Mouse (Mus musculus): ENCODE data around the gene Rxfp4.

The Rxfp4 gene

DNA sequence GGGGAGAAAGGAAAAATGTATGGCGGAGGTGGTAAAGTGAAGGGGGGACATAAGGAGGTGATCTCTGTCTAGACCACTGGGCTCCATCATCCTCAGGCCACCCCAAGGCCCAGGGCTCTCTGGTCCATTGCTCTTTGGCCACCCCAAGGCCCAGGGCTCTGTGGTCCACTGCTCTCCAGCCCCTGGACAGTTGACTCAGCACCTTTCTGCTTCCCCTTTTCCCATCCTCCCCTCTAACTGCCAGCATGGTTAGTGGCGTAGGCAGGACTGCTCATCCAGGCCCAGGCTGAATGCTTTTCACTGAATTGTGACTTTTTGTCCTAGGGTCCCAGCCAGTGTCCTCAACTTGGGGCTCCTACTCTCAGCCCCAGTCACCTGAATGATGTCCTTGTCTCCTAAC is 25.4 kb downstream of the Rxfp4 start:
- no peak for DNase-seq

DNA sequence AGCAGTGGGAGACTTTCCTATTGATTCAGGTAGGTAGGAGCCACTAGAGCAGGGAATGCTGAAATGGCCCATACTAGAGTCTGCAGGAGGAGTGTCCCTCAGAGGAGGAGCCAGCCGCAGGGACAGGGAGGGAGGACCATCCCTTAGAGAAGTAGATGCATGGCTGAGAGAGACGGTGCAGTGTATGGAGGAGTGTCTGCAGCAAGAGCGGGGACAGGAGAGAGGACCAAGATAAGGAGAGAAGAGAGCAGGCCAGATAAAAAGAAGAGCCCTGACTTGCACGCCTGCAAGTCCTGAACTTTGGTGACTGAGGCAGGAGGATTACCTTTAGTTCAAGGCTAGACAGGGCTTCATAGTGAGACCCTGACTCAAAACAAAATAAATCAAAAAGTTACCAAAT is 25.8 kb downstream of the Rxfp4 start:
- no peak for DNase-seq

DNA sequence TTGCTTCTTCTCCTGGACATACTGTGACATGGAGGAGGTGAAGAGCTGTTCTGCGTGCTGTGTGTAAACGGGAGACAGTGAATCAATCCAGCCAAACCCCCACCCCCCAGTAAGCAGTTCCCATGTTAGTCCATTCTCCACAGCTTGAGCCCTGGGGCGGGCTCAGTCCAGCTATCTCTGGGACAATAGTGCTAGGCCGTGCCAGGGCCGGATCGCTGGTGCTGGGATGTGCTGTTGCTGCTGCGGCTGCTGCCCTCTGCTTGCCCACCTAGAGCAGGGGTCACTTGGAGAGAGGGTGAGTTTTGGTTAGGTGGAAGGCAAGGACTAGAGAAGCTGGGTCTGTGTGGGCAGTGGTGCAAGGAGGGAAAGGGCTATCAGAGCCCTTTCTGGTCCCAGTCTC is 26.6 kb downstream of the Rxfp4 start:
- DNase-seq: no peak

GRCm38 (mm10) chr3:88625531-88625930 is 27.4 kb downstream of the Rxfp4 start:
- no peak for DNase-seq

- DNase-seq: no peak
These were observed 28.0 kb downstream of the Rxfp4 start for GRCm38 (mm10) chr3:88624951-88625350.

- DNase-seq: peak; percentile 73
These were observed 28.6 kb downstream of the Rxfp4 start for GRCm38 (mm10) chr3:88624324-88624723.

DNA sequence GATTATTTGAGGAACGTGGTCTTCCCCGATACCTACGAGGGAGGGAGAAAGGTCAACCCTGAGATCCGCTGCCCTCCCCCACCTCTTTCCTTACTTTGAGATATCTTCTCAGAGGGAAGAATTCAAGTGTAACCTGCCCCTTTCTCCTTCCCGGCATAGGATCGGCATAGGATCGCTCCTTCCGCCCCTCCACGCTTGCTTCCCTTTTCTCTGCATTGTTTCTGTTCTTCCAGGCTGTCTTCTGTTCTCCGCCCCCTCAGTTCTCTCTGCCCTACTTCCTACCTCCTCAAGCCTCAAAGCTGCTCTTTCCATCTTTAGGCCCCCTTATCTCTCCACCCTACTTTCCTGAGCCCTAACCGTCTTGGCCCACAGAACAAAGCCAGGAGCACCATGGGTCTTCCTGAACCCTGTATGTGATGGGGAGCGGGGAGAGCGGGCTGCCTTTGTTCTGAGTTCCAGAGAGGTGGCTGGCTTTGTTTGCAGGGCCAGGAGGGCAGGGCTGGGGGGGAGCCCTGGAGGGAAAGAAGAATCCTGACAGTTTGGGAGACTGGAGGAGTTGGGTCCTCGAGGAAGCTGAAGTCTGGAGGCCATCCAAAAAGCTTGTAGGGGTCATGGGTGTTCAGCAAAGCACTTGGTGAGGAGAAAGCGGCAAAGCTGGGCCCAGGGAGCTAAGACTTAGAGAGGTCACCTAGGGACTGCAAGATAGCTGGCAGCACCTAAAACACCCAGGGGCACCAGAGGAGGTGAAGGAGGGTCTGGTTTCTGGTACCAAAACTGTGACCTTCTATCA is 29.4 kb downstream of the Rxfp4 start:
- DNase-seq: no peak

DNA sequence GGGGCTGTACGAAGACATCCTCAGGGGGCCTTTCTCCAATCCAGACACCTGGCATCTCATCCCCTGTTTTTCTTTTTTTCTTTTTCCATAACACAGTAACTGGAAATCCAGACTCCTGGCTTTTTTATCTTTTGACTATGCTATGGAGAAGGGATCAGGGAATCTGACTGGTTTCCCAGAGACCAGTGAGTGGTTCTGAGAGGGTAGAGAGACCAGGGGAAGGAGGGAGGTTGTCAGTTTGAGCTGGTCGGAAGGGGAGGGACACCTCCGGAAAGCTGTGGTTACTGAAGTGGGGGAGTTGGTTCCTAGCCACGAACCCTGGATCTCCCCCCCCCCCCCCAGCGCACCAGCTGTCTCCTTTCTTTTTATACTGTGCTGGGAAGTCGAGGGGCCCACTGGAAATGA is 30.0 kb downstream of the Rxfp4 start:
- DNase-seq: no peak

DNA sequence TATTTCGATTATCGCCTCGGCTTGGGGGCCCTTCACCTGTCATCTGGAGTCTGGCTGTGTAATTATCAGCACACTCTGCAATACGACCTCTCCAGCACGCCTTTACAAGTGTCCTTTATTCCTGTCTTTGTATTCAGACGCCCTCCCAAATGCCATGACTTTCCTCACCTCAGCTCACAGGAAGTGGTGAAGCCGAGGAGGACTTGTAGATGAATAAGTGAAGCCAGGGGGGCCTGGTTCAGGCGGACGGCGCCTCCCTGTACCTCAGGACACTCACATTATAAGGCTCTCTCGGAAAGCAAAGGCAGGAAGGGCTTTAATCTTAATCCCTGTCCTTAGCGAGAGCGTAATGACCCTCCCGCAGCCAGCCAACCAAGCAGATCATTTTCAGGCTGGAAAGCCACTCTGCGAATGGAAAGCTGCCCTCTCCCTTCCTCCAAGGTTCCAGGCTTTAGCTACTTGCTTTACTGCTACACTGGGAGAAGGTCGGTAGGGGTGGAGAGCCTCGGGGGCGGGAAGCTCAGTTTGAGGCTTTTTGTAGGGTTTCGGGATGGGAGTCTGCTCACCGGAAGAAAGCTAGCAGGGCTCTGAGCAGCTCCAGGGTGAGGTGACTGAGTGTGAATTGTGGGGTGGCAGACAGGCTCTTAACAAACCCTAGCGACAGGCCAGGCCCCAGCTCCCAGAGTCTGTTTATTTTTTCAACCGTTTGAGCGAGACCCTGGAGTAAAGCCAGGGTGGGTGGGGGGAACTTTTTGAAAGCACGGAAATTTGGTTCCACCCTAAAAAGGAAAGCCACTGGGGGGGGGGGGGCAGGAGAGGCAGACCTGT is 30.6 kb downstream of the Rxfp4 start:
- DNase-seq: no peak

DNA sequence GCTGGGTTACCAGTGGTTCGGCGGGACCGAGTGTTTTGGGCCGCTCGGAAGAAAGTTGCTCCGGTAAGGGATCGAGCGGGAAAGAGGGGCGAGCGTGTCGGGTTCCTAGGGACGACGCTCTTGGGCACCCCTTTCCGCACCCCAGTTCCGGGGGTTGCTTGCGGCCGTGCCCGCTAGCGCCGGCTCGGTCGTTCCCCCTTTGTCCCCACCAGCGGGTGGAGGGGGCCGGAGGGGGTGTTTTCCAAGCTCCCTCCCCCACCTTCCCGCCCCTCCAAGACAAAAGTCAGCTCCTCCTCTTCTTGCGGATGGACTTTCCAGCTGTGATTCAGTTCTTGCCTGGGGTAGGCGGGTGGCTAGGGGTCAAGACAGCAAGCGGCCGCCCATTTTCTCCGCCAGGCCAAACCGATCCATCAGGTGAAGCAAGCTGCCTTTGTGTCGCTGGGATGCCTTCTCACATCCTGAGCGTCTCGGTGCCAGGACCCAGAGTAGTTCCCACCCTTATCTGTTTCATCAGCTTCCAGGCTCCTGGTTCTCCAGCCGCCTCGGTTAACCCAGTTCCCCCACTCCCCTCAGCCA is 31.3 kb downstream of the Rxfp4 start:
- DNase-seq: no peak

DNA sequence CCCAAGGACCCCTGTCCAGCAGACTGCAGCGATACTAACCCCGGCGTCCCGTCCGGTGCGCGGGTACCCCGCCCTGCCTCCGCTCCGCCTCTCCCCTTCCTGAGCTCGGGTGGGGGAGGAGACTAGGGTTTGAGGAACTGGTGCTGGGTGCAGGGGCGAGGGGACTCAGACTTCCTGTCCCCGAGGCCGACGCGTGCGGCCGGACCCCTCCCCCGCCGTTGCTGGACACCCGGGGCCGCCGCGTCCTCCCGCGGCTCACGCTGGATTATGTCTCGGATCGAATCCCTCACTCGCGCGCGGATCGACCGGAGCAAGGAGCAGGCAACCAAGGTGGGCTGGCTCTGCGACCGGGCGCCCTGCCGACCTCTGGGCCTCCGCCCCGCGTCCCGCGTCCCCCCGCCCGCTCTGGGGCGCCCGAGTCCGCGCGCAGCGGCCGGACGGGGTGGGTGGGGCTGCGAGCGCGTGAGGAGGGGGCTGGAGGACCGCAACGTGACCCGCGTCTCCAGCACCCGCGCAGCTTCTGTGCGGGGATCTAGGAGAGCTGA is 31.9 kb downstream of the Rxfp4 start:
- DNase-seq: peak; percentile 69

DNA sequence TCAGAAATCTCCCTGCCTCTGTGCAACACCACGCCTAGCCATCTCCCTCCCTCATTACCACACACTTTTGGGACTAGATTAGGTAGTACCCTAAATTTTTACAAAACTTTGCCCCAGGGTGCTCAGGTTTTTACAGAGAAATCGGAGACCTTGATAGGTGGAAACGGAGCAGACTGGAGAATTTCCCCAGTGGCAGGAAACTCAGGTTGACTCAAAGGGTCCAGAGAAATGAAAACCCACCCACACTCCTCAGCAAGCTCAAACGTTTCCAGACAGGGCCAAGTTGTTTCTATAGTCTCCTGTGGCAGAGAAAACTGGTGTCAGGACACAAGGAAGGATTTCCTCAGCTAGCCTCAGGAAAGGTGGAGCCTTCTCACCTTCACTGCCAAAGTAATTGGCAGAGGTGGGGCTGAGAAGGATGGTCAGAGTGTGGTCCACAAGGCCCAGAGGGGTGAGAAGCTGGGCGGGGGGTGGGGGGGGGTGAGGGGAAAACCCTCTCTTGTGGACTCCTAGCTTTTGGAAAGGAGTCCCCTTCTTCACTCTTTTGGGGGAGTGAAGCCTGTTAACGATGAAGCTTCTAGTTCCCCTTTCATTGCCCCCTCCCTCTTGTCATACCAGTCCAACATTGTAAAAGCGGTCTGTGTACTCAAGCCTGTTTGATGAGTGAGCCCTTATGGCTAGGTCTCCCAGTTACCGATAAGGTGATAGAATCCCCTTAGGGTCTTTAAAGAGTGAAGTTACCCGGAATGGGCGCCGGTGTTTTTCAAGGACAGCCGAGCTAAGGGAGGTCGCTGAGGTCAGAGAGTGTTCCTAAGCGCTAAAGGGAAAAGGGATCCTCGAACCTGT is 32.6 kb downstream of the Rxfp4 start:
- DNase-seq: no peak

DNA sequence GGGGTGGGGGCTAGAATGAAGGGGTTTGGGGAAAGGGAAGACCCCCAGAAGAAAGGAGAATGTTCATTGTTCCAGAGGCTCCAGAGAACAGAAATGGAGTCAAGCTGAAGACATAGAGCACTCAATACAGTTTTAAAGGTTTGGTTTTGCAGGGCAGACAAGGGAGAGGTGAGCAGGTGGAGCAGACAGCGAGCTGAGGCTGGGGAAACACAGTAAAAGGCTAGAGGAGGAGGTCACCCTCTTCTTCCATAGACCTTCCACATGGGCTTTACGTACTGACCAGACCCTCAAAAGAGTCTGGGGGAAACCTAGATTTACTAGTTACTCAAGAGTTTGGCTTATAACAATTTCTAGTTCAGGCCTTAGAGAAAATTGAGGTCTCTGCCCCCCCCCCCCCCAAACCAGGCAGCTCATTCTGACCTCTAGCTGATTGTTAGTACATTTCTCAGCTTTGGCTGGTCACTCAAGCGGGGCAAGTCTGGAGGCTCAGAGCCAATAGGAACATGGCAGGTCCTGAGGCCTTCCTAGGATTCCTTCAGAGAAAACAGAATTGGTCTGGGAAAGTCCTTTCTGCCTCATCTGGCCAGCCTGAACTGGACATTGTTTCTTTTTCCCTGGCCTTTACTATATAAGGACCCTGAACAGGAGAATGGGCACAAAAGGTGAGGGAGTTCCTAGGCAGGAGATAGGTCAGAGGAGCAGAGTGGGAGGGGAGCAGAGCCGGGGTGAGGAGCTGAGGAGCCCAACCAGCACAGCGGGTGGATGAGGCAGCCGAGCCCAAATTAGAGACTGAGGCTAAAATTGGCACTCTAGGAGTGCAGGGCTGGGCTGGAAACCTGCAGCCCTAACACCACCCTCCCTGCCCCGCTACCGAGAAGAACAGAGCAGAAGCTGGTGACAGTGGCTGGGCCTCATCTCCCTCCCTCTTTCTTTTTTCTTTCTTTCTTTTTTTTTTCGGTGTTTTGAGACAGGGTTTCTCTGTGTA is 33.5 kb downstream of the Rxfp4 start:
- DNase-seq: no peak

DNA sequence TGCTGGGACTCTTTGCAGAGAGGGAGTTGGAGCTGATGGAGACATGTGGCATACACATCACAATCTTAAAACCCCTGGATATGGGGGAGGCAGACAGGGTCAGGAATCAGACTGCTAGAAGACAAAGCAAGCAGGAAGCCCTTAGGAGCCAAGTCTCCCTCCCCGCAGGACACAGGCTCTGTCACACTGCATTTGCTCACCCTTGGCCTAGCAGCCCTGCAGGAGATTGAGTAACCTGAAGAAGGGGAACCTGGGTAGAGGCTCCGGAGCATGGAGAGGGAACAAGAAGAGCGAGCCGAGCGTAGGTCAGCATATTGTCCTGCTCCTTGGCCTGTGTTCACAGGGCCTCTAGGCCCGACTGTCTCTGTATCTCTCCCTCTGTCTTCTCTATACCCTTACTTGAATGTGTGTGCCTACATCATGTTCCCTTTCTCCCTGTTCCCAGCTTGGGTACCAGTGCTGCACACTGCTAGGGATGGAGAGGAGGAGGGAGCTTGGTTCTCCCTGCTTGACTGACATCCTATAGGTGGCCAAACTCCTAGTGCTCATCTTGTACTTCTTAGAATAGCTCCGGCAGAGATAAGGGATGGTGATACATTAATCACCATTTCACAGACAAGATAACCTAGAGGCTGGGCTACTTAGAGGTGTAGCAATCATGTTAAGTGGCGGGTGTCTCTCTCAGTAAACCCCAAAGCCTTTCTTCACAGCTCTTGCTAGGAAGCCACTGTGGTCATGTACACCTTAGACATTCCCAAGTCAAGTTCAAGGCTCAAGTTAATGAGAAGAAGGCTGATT is 34.7 kb downstream of the Rxfp4 start:
- DNase-seq: no peak

DNA sequence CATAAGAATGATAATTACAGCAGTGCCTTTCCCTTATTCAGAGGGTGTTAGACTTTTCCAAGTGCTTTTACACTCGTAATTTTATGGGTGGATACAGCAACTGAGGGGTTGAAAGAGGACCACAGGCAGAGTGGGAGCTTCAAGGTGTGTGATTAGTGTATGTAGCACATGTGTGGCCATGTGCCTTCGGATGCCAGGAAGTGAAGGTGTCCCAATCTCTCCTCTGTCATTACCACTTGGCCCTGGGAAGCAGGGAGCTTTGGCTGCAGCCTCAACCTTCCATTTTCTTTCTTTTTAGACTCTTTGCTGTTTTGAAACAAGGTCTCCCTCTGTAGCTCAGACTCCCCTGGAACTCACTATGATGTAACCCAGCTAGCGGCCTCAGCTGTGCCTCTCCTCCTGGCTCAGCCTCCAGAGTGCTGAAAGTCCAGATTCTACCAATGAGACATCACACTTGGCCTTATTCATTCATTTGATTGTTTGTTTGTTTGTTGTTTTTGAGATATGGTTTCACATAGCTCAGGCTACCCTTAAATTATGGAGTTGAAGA is 35.9 kb downstream of the Rxfp4 start:
- no peak for DNase-seq

- DNase-seq: peak; percentile 76
These were observed 37.0 kb downstream of the Rxfp4 start for GRCm38 (mm10) chr3:88615902-88616391.

- no peak for DNase-seq
These were observed 37.8 kb downstream of the Rxfp4 start for GRCm38 (mm10) chr3:88615117-88615516.

- DNase-seq: no peak
These were observed 38.5 kb downstream of the Rxfp4 start for GRCm38 (mm10) chr3:88614418-88614817.

- no peak for DNase-seq
These were observed 43.9 kb downstream of the Rxfp4 start for GRCm38 (mm10) chr3:88609066-88609465.

DNA sequence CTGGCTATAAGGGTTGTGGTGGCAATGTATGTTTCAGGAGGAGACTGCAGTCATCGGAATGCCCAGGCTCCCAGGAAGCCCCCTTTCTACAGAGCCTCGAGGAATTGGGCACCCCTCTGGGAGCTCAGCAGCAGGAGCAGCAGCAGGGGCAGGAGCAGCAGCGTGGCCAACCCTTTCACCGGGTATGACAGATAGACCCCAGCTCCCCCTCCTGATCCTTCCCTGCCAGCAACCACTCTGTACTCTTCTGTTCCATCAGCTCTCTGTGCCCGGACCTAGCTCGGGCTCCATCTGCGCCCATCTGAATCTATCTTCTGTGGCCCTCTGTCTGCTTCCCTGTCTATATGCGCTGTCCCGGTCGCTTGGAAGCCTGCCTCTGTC is 45.2 kb downstream of the Rxfp4 start:
- no peak for DNase-seq

Measured in cerebellum, adult 8-10 months (tissue).